Mouse (Mus musculus): Measurements from ENCODE around the gene Slit1. TPM values are rescaled to one million over a fixed set of nuclear protein-coding genes. Genes with fewer than 3 reads are reported as not detected.

The Slit1 gene
- polyA plus RNA-seq, 1 experiment from 2014 or later, result 25.7 TPM

DNA sequence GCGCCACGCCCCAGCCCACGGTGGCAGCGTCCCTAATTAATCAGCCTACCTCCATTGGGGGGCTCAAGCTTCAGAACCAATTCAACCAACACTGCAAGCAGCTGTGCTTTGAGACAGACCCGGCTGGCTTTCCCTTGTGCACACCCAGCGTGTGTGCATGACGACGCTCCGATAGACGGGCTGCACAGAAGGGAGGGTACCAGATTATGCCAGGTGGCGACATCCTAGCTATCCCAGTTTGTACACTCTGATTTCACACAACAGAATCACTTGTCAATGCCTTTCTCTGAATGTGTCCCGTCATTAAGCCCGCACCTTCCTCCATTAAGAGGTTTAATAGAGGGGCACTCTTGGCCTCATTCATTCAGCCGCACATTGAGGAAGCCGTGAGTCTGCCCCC is 11.3 kb upstream of the Slit1 start:
- WGBS, result 39% methylated on average over 15 of the region's 15 CpGs
- ATAC-seq (ENCODE audit: low FRiP score, low read depth), result no peak

DNA sequence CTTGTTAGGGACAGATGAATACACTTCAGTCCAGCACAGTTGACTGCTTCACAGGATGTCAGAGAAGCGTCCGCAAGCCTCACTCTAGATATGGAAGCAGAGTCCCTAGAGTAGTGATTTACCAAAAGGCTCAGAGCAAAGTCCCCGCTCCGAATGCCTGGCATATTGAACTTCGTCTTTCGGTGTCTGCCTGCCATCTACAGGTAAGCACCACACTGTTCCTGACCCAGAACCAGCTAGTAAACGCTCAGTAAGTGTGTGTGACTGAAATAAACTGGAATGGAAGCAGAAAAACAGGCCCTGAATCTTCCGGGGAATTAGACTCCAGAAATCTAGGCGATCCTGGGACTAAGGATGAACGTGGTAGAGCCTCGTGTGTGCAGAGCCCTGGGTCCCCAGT is 8.4 kb upstream of the Slit1 start:
- no peak overlapping the region for H3K4me3 ChIP-seq
- no peak overlapping the region for H3K27ac ChIP-seq (replicated peaks)
- no peak overlapping the region for H3K4me2 ChIP-seq
- peaks cover 16% of the 10 kb centered on the region; the same call in 1 of the 2 replicates for H3K27me3 ChIP-seq
- peaks cover 11% of the 10 kb centered on the region for H3K4me1 ChIP-seq (replicated peaks)
- 64% methylated on average over 11 of the region's 11 CpGs for WGBS
- no peak for ATAC-seq (ENCODE audit: low FRiP score, low read depth)
- no peak overlapping the region for H3K9ac ChIP-seq
- no peaks in the 10 kb centered on the region for H3K36me3 ChIP-seq
- H3K9me3 ChIP-seq, result no peaks in the 10 kb centered on the region

More for the DNA sequence above, 11.3 kb upstream of the Slit1 start:
- no peaks in the 10 kb centered on the region for H3K36me3 ChIP-seq
- H3K27me3 ChIP-seq, result peaks cover 16% of the 10 kb centered on the region; the same call in 1 of the 2 replicates
- H3K9ac ChIP-seq, result no peak overlapping the region
- peaks cover 9% of the 10 kb centered on the region for H3K4me1 ChIP-seq (replicated peaks)
- no peak overlapping the region for H3K27ac ChIP-seq (replicated peaks)
- H3K4me3 ChIP-seq, result no peak overlapping the region
- H3K9me3 ChIP-seq, result no peaks in the 10 kb centered on the region
- no peak overlapping the region for H3K4me2 ChIP-seq

DNA sequence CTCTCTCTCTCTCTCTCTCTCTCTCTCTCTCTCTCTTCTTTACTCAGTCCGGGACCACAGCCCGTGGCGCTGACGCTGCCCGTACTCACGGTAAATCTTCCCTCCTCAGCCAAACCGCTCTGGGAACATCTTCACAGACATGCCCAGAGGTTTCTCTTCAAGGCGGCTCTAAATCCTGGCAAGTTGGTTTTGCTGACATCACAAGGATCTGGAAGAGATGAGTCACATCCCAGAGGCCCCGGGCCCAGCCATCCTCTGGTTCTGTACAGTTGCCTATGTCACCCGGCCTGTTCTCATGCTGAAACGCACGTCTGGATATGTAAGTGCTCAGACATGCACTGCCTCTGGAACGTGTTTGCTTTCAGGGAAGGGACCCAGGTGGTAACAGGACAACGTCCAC is 4.0 kb upstream of the Slit1 start:
- Histone ChIP-seq H3K27me3 (peaks cover 4% of the 10 kb centered on the region; the same call in 1 of the 2 replicates), H3K4me1 (replicated peaks) (peaks cover 53% of the 10 kb centered on the region), H3K4me3 (no peak overlapping the region), H3K27ac (replicated peaks) (no peak overlapping the region), H3K9ac (no peak overlapping the region), H3K36me3 (no peaks in the 10 kb centered on the region), H3K9me3 (no peaks in the 10 kb centered on the region), H3K4me2 (no peak overlapping the region)
- ATAC-seq (ENCODE audit: low FRiP score, low read depth), result no peak
- 87% methylated on average over 14 of the region's 14 CpGs for WGBS

DNA sequence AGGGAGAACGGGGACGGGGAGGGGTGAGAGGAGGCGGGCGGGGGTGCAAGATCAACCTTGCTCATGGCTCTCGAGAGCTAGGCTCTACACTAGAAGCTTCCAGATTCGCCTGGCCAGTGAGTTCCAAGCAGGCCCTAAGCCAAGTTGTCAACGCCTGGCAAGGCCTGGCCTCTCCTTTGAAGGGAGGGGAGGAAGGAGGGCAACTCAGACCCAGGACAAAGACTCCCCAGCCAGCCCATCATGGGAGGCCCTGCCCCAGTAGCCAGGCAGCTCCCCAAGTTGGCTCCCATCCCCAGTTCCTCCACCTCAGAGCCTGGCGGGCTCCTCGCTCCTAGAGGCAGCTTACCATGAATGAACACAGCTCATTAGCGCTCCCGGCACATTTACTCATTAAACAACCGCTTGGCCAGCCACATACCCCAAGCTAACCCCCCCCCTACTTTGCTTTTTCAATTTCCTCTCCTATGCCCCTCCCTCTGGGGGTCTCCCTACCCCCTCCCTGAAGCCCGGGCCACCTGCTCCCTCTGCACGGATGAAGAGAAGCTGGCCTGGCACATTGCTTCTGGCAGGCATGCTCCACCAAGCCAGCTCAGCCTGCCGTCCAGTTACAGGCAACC is 2.6 kb upstream of the Slit1 start:
- peak; percentile 90 for ATAC-seq (ENCODE audit: low FRiP score, low read depth)
- WGBS, result 23% methylated on average over 15 of the region's 15 CpGs

DNA sequence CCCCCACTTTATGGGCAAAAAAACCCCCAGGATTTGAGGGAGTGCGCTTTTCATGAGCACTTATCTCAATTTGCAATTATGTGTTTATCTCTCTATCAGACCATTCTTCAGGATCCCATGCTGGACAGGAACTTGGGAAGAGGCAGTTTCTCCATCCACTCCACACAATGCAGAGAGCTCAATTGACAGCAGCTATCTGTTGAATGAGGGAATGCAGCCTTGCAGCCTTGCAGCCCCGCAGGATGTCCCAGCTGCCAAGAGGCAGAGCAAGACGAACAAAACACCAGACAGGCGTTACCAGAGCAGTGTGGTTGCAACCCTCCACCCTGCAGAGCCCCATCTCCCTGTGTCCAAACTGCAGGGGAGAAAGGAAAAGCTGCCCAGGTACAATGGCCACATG is 4.6 kb downstream of the Slit1 start:
- Histone ChIP-seq H3K9me3 (no peaks in the 10 kb centered on the region), H3K27ac (replicated peaks) (peak overlapping the region; percentile 58; the same call in 1 of the 2 replicates), H3K36me3 (no peaks in the 10 kb centered on the region), H3K4me3 (0 out of 2 replicates have a peak overlapping the region, but pooled peaks have one; percentile 25), H3K27me3 (no peaks in the 10 kb centered on the region), H3K9ac (peak overlapping the region; percentile 11), H3K4me1 (replicated peaks) (peaks cover 77% of the 10 kb centered on the region), H3K4me2 (peak overlapping the region; percentile 87)
- no peak for ATAC-seq (ENCODE audit: low FRiP score, low read depth)
- WGBS, result 17% methylated on average over 4 of the region's 4 CpGs

More for the DNA sequence above, 2.6 kb upstream of the Slit1 start:
- H3K4me2 ChIP-seq, result no peak overlapping the region
- no peaks in the 10 kb centered on the region for H3K9me3 ChIP-seq
- no peaks in the 10 kb centered on the region for H3K27me3 ChIP-seq
- no peaks in the 10 kb centered on the region for H3K36me3 ChIP-seq
- peak overlapping the region; percentile 49; the same call in 1 of the 2 replicates for H3K27ac ChIP-seq (replicated peaks)
- peaks cover 63% of the 10 kb centered on the region for H3K4me1 ChIP-seq (replicated peaks)
- no peak overlapping the region for H3K9ac ChIP-seq
- no peak overlapping the region for H3K4me3 ChIP-seq

DNA sequence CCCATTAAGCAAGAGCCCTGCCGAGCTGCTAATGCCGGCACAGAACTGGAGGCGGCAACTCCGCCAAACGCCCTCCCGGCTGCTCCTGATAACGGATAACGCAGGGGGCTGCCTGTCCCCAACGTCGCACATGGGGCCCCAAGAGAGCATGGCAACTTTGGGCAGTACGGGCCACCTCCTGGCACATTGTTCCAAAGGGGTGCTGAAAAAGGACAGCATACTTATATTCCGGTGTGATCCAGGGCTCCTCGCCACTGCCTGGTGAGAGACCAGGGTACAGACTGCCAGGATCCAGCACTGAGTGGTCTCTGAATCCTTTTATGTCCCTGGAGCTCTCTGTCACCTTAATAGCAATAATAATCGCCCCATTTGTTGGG is 5.0 kb downstream of the Slit1 start:
- Histone ChIP-seq H3K9ac (peak overlapping the region; percentile 11; the same call in 1 of the 2 replicates), H3K27me3 (no peaks in the 10 kb centered on the region), H3K9me3 (no peaks in the 10 kb centered on the region), H3K27ac (replicated peaks) (peak overlapping the region; percentile 58), H3K4me1 (replicated peaks) (peaks cover 72% of the 10 kb centered on the region), H3K4me2 (peak overlapping the region; percentile 87), H3K36me3 (no peaks in the 10 kb centered on the region), H3K4me3 (peak overlapping the region; percentile 25)
- 8% methylated on average over 14 of the region's 14 CpGs for WGBS
- ATAC-seq (ENCODE audit: low FRiP score, low read depth), result peak; percentile 16; the same call in 1 of the 2 replicates

DNA sequence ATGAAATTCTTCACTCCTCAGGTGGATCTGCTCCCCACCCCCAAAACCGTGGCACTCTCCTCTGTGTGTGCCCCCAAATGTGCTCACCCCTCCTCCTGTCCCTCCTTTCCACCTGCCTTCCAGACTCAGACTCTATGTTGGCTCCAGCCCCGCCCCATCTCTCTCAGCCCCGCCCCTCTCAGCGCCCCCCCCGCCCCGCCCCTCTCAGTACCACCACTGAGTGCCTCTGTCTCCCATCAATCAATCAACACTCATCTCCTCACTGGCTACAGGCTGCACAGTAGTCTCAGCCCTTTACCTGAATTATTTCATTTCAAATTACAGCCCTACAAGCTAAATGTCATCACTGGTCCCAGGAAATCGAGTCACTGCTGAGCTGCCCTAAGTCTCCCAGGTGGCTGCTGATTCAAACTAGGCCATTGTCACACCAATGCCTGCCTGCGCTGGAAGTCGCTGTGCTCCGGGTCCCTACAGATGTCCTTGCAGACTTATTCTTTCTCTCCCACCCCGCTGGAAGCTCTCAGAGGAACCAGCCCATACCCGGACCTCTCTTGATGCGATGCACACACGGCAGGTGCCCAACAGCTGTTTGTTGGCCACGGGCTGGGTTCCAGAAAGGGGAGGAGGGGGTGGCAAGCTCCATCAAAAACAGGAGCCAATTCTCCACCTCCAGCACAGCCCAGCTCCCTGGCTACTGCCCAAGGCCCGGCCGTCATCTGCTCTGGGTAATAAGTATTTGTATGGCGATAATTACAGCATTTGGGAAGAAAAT is 5.6 kb downstream of the Slit1 start:
- Histone ChIP-seq H3K4me1 (replicated peaks) (peaks cover 67% of the 10 kb centered on the region), H3K4me2 (peak overlapping the region; percentile 87), H3K27ac (replicated peaks) (peak overlapping the region; percentile 43; the same call in 1 of the 2 replicates), H3K36me3 (no peaks in the 10 kb centered on the region), H3K9me3 (no peaks in the 10 kb centered on the region), H3K4me3 (peak overlapping the region; percentile 25), H3K9ac (0 out of 2 replicates have a peak overlapping the region, but pooled peaks have one; percentile 11), H3K27me3 (no peaks in the 10 kb centered on the region)
- peak; percentile 68 for ATAC-seq (ENCODE audit: low FRiP score, low read depth)
- 2% methylated on average over 17 of the region's 18 CpGs for WGBS

DNA sequence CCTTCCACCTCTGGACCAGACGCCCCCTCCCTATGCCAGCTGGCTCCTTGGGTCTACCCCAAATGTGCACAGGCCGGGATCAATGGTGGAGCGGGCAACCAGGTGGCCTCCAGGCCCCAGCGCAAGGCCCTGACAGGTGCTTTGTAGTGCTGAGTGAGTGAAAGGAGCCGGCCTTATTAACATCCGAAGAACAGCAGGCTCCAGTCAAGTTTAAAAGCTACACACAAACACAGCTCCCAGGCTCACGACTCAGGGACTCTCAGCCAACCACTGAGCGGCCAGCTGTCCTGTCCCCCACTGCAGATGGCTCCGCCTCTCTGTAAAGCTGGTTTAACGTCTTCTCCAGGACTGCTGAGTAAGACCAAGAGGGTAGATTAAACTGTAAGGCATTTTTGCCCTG is 8.8 kb downstream of the Slit1 start:
- H3K4me2 ChIP-seq, result no peak overlapping the region
- no peaks in the 10 kb centered on the region for H3K27me3 ChIP-seq
- peaks cover 8% of the 10 kb centered on the region for H3K9me3 ChIP-seq
- no peak overlapping the region for H3K4me3 ChIP-seq
- 16% methylated on average over 10 of the region's 10 CpGs for WGBS
- no peak overlapping the region for H3K9ac ChIP-seq
- peaks cover 9% of the 10 kb centered on the region; the same call in 1 of the 2 replicates for H3K36me3 ChIP-seq
- peak; percentile 39; the same call in 1 of the 2 replicates for ATAC-seq (ENCODE audit: low FRiP score, low read depth)
- H3K4me1 ChIP-seq (replicated peaks), result peaks cover 36% of the 10 kb centered on the region
- no peak overlapping the region for H3K27ac ChIP-seq (replicated peaks)

DNA sequence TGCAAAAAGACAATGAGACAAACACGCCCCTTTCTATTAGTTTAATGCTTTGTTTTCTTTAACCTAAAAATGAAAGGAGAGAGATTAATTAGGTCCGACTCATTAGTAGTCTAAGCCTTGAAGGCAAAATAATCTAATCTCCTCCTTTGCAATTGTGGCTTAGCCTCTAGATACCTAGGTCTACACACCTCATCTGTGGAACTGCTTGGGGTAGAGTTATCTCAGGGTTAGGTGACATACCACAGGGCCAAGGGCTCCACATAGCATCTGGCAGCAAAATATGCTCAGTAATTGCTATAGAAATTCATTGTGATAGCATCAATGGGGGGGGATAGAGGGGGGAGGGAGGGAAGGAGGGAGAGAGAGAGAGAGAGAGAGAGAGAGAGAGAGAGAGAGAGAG is 18.0 kb downstream of the Slit1 start:
- ATAC-seq (ENCODE audit: low FRiP score, low read depth), result peak; percentile 48; the same call in 1 of the 2 replicates
- Histone ChIP-seq H3K9ac (no peak overlapping the region), H3K27ac (replicated peaks) (peak overlapping the region; percentile 80), H3K36me3 (no peaks in the 10 kb centered on the region), H3K4me1 (replicated peaks) (peaks cover 18% of the 10 kb centered on the region), H3K9me3 (no peaks in the 10 kb centered on the region), H3K27me3 (no peaks in the 10 kb centered on the region), H3K4me2 (no peak overlapping the region), H3K4me3 (no peak overlapping the region)
- WGBS, result 51% methylated on average over 2 of the region's 2 CpGs

DNA sequence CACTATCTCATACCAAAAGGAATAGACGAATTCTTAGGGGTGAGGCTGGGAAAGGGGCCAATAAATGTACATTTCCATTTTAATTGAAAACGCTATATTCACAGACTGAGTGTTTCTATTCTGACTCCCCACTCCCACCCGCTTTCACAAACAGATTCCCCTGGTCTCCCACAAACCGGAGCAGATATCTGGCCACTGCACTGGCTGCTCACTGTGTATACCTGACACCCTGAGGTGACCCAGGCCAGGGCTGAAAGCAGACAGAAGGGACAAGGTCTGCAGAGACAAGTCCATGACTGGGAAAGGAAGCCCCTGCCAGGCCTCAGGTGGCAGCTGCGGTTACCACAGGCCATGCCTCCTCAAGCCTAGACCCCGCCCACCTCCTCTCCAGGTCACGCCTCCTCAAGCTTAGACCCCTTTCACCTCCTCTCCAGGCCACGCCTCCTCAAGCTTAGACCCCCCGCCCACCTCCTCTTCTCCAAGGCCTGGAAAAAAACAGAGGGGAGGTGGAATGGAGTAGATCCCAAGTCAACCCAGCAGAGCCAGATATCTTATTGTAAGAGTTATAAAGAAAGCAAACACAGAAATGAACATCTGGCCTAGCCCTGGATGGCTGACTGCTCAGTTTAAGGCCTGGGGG is 18.5 kb downstream of the Slit1 start:
- peaks cover 18% of the 10 kb centered on the region for H3K4me1 ChIP-seq (replicated peaks)
- H3K9me3 ChIP-seq, result no peaks in the 10 kb centered on the region
- peak; percentile 66; the same call in 1 of the 2 replicates for ATAC-seq (ENCODE audit: low FRiP score, low read depth)
- H3K9ac ChIP-seq, result no peak overlapping the region
- no peak overlapping the region for H3K4me3 ChIP-seq
- no peaks in the 10 kb centered on the region for H3K27me3 ChIP-seq
- H3K4me2 ChIP-seq, result no peak overlapping the region
- H3K36me3 ChIP-seq, result no peaks in the 10 kb centered on the region
- WGBS, result 26% methylated on average over 9 of the region's 9 CpGs
- H3K27ac ChIP-seq (replicated peaks), result peak overlapping the region; percentile 80

DNA sequence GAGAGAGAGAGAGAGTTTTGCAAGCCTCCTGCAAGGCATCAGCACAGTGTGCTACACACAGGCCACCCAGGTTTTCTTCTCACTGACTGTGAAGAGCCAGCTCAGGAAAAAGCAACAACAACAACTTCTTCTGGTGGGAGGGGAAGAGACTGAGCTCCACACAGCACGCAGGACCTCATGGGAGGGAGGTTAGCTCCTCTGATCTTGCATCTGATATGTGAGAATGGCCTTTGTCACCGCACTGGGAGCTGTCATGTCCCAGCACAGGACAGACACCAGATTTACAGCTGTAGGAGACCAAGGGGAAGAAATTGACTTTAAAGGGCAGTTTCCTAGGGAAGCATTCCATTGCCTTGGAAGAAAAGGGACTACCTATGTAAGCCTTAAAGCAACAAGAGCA is 20.1 kb downstream of the Slit1 start:
- no peak for ATAC-seq (ENCODE audit: low FRiP score, low read depth)
- Histone ChIP-seq H3K4me3 (no peak overlapping the region), H3K9ac (no peak overlapping the region), H3K9me3 (no peaks in the 10 kb centered on the region), H3K27me3 (no peaks in the 10 kb centered on the region), H3K4me2 (no peak overlapping the region), H3K4me1 (replicated peaks) (peaks cover 19% of the 10 kb centered on the region), H3K36me3 (no peaks in the 10 kb centered on the region), H3K27ac (replicated peaks) (no peak overlapping the region)
- 32% methylated on average over 2 of the region's 2 CpGs for WGBS

DNA sequence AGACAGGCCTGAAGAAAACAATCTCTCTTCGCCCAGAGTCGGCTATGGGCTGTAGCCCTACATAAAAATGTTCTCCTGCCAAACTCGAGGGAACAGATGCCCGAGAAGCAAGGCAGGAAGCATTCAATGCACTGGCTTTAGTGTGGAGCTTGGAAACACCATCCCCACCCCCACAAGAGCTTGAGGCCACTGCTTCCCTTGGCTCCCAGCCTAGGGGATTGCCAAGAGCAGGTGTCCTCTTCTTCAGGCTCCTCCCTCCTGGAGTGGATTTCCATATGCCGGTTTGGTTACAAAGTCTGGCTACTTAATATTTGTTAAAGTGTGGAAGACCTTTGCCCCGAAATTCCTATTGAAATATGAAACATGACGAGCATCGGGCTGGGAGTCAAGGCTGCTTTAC is 24.0 kb downstream of the Slit1 start:
- H3K4me2 ChIP-seq, result no peak overlapping the region
- H3K27me3 ChIP-seq, result no peaks in the 10 kb centered on the region
- no peaks in the 10 kb centered on the region for H3K36me3 ChIP-seq
- H3K4me3 ChIP-seq, result no peak overlapping the region
- no peak overlapping the region for H3K27ac ChIP-seq (replicated peaks)
- WGBS, result 53% methylated on average over 8 of the region's 8 CpGs
- H3K9me3 ChIP-seq, result no peaks in the 10 kb centered on the region
- H3K9ac ChIP-seq, result no peak overlapping the region
- peak; percentile 24; the same call in 1 of the 2 replicates for ATAC-seq (ENCODE audit: low FRiP score, low read depth)
- H3K4me1 ChIP-seq (replicated peaks), result peaks cover 38% of the 10 kb centered on the region

Measured in hindbrain, embryonic 15.5 days (tissue).